Mouse (Mus musculus): ENCODE data around the gene Lipk.

DNA sequence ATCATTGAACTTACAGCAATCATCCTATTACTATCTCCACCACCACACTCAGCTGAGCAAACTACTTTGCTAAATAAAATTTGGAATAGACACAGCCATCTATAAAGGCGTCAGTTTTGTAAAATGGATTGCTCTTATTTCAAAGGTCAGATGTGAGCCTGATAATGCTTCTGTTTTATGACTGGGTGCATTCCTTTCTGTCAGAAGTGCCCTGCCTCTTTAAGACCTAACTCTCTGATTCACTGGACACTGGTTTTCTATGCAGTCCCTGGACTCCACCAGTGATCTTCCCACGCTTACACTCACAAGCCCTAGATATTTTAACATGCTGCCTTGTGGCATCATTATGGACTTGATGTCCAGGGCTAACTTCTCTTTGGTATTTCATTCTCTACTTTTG lies 70.0 kb downstream of the Lipk start:
- no peak for TF ChIP-seq CTCF (IDR thresholded peaks at IDR 0.05; ENCODE audit: borderline replicate concordance, insufficient read depth, low read length)
- no peak for TF ChIP-seq POLR2A (IDR thresholded peaks at IDR 0.05; ENCODE audit: low read depth, low read length)

Measured in embryonic fibroblast, embryonic 13.5 days (primary cell).